Mouse (Mus musculus): Measurements from ENCODE around the gene Eef1akmt4.

The Eef1akmt4 gene

GRCm38 (mm10) chr16:20611357-20612227 lies at the start of gene Eef1akmt4, which contains the start of the genes Gm49333 and Alg3:
Eef1akmt4 (plus strand) TSS chr16:20611593.
Gm49333 (plus strand) TSS chr16:20611610.
Alg3 (minus strand) TSS chr16:20611735.
- in situ Hi-C loops (cut with MboI, MseI), result loop anchor here (10.0 kb wide), 2 partner anchors 67 to 117 kb away; partner anchors contain the start of genes Abcf3 and Eif2b5

GRCm38 (mm10) chr16:20565075-20565474 lies 46.3 kb upstream of the Eef1akmt4 start:
- in situ Hi-C loops (cut with MboI, MseI), result loop anchor here (10.0 kb wide), 1 partner anchor 560 kb away; no protein-coding TSS in a partner anchor

GRCm38 (mm10) chr16:20589366-20589938 lies 21.9 kb upstream of the Eef1akmt4 start, which contains the start of gene Vwa5b2:
Vwa5b2 (plus strand) TSS chr16:20589471.
- in situ Hi-C loops (cut with MboI, MseI), result no loop called here

- in situ Hi-C loops (cut with MboI, MseI), result no loop called here
Observed at GRCm38 (mm10) chr16:20589939-20590679, 21.3 kb upstream of the Eef1akmt4 start.

GRCm38 (mm10) chr16:20590680-20591038 lies 20.7 kb upstream of the Eef1akmt4 start:
- in situ Hi-C loops (cut with MboI, MseI), result no loop called here

- in situ Hi-C loops (cut with MboI, MseI), result no loop called here
Observed at GRCm38 (mm10) chr16:20591076-20591705, 20.2 kb upstream of the Eef1akmt4 start.

GRCm38 (mm10) chr16:20595060-20595673 lies 16.2 kb upstream of the Eef1akmt4 start:
- in situ Hi-C loops (cut with MboI, MseI), result no loop called here

- in situ Hi-C loops (cut with MboI, MseI), result no loop called here
Observed at GRCm38 (mm10) chr16:20595737-20596136, 15.7 kb upstream of the Eef1akmt4 start.

- in situ Hi-C loops (cut with MboI, MseI), result no loop called here
Observed at GRCm38 (mm10) chr16:20596687-20597441, 14.5 kb upstream of the Eef1akmt4 start.

- in situ Hi-C loops (cut with MboI, MseI), result loop anchor here (5.0 kb wide), 1 partner anchor 37 kb away; no protein-coding TSS in a partner anchor
Observed at GRCm38 (mm10) chr16:20600511-20600910, 10.9 kb upstream of the Eef1akmt4 start.

- in situ Hi-C loops (cut with MboI, MseI), result loop anchor here (5.0 kb wide), 1 partner anchor 33 kb away; no protein-coding TSS in a partner anchor
Observed at GRCm38 (mm10) chr16:20604705-20605104, 6.7 kb upstream of the Eef1akmt4 start.

- in situ Hi-C loops (cut with MboI, MseI), result loop anchor here (10.0 kb wide), 2 partner anchors 66 to 116 kb away; partner anchors contain the start of genes Abcf3 and Eif2b5
Observed at GRCm38 (mm10) chr16:20610501-20611356, 664 bp upstream of the Eef1akmt4 start.

GRCm38 (mm10) chr16:20619541-20620398 lies 8.4 kb downstream of the Eef1akmt4 start:
- in situ Hi-C loops (cut with MboI, MseI), result loop anchor here (10.0 kb wide), 2 partner anchors 75 to 125 kb away; partner anchors contain the start of genes Abcf3 and Eif2b5

GRCm38 (mm10) chr16:20620399-20620735 lies 9.0 kb downstream of the Eef1akmt4 start:
- in situ Hi-C loops (cut with MboI, MseI), result no loop called here

- in situ Hi-C loops (cut with MboI, MseI), result no loop called here
Observed at GRCm38 (mm10) chr16:20620751-20621190, 9.4 kb downstream of the Eef1akmt4 start.

GRCm38 (mm10) chr16:20621191-20621990 lies 10.0 kb downstream of the Eef1akmt4 start, which contains the start of gene Camk2n2:
Camk2n2 (minus strand) TSS chr16:20621287.
- in situ Hi-C loops (cut with MboI, MseI), result no loop called here
